Mouse (Mus musculus): ENCODE measurements around the gene Ttc8. TPM values are rescaled to one million over a fixed set of nuclear protein-coding genes. Genes with fewer than 3 reads are reported as not detected.

The Ttc8 gene
- total and polyA plus RNA-seq, 3 experiments, result 4.5 to 6.8 (median 4.9) TPM

DNA sequence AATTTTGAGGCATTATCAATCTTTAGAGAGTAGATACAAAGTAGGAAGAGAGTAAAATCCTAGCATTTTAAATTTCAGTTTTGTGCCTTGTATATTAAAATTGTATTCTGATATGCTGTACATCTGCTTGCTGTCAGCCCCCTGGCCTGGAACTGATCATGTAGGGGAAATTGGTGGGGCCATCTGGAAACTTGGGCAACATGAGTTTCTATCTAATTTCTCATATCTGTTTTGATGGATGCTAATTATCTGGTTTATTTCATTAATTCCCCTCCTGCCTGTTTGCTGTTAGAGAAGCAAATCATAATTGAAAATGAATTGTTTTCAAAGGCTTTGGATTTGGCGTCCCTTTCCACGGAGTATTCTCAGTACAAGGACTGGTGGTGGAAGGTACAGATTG, 36.6 kb downstream of the Ttc8 start:
- Histone ChIP-seq H3K79me2 (replicated peaks; ENCODE audit: control insufficient read depth, extremely low read depth, insufficient read depth, poor library complexity, severe bottlenecking) (no peaks in the 10 kb centered on the region), H3K36me3 (replicated peaks in 1 of 2; ENCODE audit: control insufficient read depth in 1 of 2, insufficient read depth in 1 of 2, low read length in 1 of 2) (no peaks in the 10 kb centered on the region), H3K9ac (ENCODE audit: insufficient read depth, low read depth) (no peak overlapping the region), H3K4me2 (ENCODE audit: insufficient read depth, low read depth, poor library complexity, severe bottlenecking) (peak overlapping the region; percentile 53), H3K4me1 (ENCODE audit: control insufficient read depth in 1 of 2, insufficient read depth in 2 of 2) (peaks cover 7 to 29% of the 10 kb centered on the region in 2 experiments; a peak in 3 of 4 replicates), H3K27me3 (replicated peaks) (no peaks in the 10 kb centered on the region), H3K9me3 (replicated peaks; ENCODE audit: low read length) (no peaks in the 10 kb centered on the region), H3K27ac (ENCODE audit: insufficient read depth, low read depth) (no peak overlapping the region), H3K4me3 (replicated peaks in 1 of 3; ENCODE audit: low read depth in 2 of 3, low read length in 2 of 3, poor library complexity in 1 of 3) (no peak overlapping the region)
- no peak for DNase-seq (ENCODE audit: extremely low read depth)
- dilution Hi-C loops (cut with MboI; ENCODE audit: extremely low pct_ligation_motif_present, extremely low pct_unique_long_range_greater_than_20kb, low sequenced_read_pairs) (no loop called here), in situ Hi-C loops (cut with MboI; ENCODE audit: low pct_ligation_motif_present, low pct_unique_long_range_greater_than_20kb, low sequenced_read_pairs) (no loop called here)
- TF ChIP-seq ZC3H11A (IDR thresholded peaks at IDR 0.05; ENCODE audit: low read depth, low read length), result no peak
- no peak for TF ChIP-seq ETS1 (conservative IDR thresholded peaks at IDR 0.05; ENCODE audit: low read depth, low read length)
- no peak for TF ChIP-seq TBP (conservative IDR thresholded peaks at IDR 0.05; ENCODE audit: low read depth, low read length)
- TF ChIP-seq CHD2 (IDR thresholded peaks at IDR 0.05; ENCODE audit: low read length), result no peak

DNA sequence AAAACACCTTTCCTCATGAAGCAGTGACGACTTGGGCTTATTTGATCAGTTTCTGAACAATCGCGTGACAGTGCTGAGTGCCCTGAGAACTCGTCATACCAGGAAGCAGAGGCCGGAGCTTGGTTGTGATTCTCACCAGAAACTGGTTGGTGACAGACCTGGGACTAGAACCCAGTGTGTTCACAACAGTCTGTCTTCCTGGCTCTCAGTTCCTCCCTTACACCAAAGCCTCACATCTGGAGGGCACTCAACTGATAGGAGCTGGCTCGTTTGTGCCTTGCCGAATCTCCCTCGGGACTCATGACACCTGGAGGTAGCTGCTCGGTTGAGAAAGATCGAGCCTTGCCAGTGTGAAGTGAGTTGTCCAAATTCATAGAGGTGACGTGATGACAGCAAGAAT, 37.1 kb downstream of the Ttc8 start:
- dilution Hi-C loops (cut with MboI; ENCODE audit: extremely low pct_ligation_motif_present, extremely low pct_unique_long_range_greater_than_20kb, low sequenced_read_pairs), result no loop called here
- no peak overlapping the region for H3K9ac ChIP-seq (ENCODE audit: insufficient read depth, low read depth)
- H3K79me2 ChIP-seq (replicated peaks; ENCODE audit: control insufficient read depth, extremely low read depth, insufficient read depth, poor library complexity, severe bottlenecking), result no peaks in the 10 kb centered on the region
- no peak overlapping the region for H3K27ac ChIP-seq (ENCODE audit: insufficient read depth, low read depth)
- no peaks in the 10 kb centered on the region for H3K27me3 ChIP-seq (replicated peaks)
- no peaks in the 10 kb centered on the region for H3K36me3 ChIP-seq (replicated peaks in 1 of 2; ENCODE audit: control insufficient read depth in 1 of 2, insufficient read depth in 1 of 2, low read length in 1 of 2)
- DNase-seq (ENCODE audit: extremely low read depth), result peak; percentile 93
- H3K4me3 ChIP-seq (replicated peaks in 1 of 3; ENCODE audit: low read depth in 2 of 3, low read length in 2 of 3, poor library complexity in 1 of 3), result no peak overlapping the region
- H3K9me3 ChIP-seq (replicated peaks; ENCODE audit: low read length), result no peaks in the 10 kb centered on the region
- 0 out of 2 replicates have a peak overlapping the region, but pooled peaks have one; percentile 2 for H3K4me2 ChIP-seq (ENCODE audit: insufficient read depth, low read depth, poor library complexity, severe bottlenecking)
- peaks cover 7 to 29% of the 10 kb centered on the region in 2 experiments; a peak in 3 of 4 replicates for H3K4me1 ChIP-seq (ENCODE audit: control insufficient read depth in 1 of 2, insufficient read depth in 2 of 2)
- in situ Hi-C loops (cut with MboI; ENCODE audit: low pct_ligation_motif_present, low pct_unique_long_range_greater_than_20kb, low sequenced_read_pairs), result no loop called here
- TF ChIP-seq TBP (conservative IDR thresholded peaks at IDR 0.05; ENCODE audit: low read depth, low read length), result peak; percentile 75
- peak; percentile 76 for TF ChIP-seq BHLHE40 (IDR thresholded peaks at IDR 0.05; ENCODE audit: low read depth, low read length)
- no peak for TF ChIP-seq MAX (IDR thresholded peaks at IDR 0.05; ENCODE audit: low read length)
- peak; percentile 89 for TF ChIP-seq TCF12 (IDR thresholded peaks at IDR 0.05; ENCODE audit: low read depth, low read length)
- no peak for TF ChIP-seq ZC3H11A (IDR thresholded peaks at IDR 0.05; ENCODE audit: low read depth, low read length)
- TF ChIP-seq E2F4 (IDR thresholded peaks at IDR 0.05; ENCODE audit: insufficient replicate concordance, low read depth, low read length), result no peak
- peak; percentile 80; the same call in 1 of the 2 replicates for TF ChIP-seq CHD2 (IDR thresholded peaks at IDR 0.05; ENCODE audit: low read length)
- peak; percentile 50; the same call in 1 of the 2 replicates for TF ChIP-seq SIN3A (IDR thresholded peaks at IDR 0.05; ENCODE audit: low read length)
- no peak for TF ChIP-seq MAFK (IDR thresholded peaks at IDR 0.05; ENCODE audit: insufficient replicate concordance, low read length)
- 0 out of 2 replicates have a peak, but pooled peaks have one; percentile 9 for TF ChIP-seq KAT2A (IDR thresholded peaks at IDR 0.05; ENCODE audit: insufficient replicate concordance, low read length)
- peak; percentile 46 for TF ChIP-seq POLR2A (IDR thresholded peaks at IDR 0.05; ENCODE audit: low read depth, low read length)
- no peak for TF ChIP-seq HCFC1 (IDR thresholded peaks at IDR 0.05; ENCODE audit: low read depth, low read length)
- no peak for TF ChIP-seq CHD1 (IDR thresholded peaks at IDR 0.05; ENCODE audit: low read depth, low read length)
- TF ChIP-seq UBTF (IDR thresholded peaks at IDR 0.05; ENCODE audit: low read depth, low read length), result no peak
- TF ChIP-seq RAD21 (IDR thresholded peaks at IDR 0.05; ENCODE audit: low read depth, low read length), result no peak; the same call in 1 of the 2 replicates
- TF ChIP-seq ELF1 (IDR thresholded peaks at IDR 0.05; ENCODE audit: low read depth, low read length), result peak; percentile 85
- TF ChIP-seq NELFE (IDR thresholded peaks at IDR 0.05; ENCODE audit: low read depth, low read length), result no peak
- peak; percentile 83 for TF ChIP-seq EP300 (IDR thresholded peaks at IDR 0.05; ENCODE audit: low read length)
- no peak for TF ChIP-seq GABPA (IDR thresholded peaks at IDR 0.05; ENCODE audit: insufficient replicate concordance, low read depth, low read length)
- TF ChIP-seq SMC3 (IDR thresholded peaks at IDR 0.05; ENCODE audit: low read depth, low read length), result no peak
- 0 out of 2 replicates have a peak, but pooled peaks have one; percentile 29 for TF ChIP-seq RCOR1 (conservative IDR thresholded peaks at IDR 0.05; ENCODE audit: low read depth, low read length)
- no peak for TF ChIP-seq USF1 (IDR thresholded peaks at IDR 0.05; ENCODE audit: low read depth, low read length)
- TF ChIP-seq NRF1 (IDR thresholded peaks at IDR 0.05; ENCODE audit: low read depth, low read length), result no peak
- no peak for TF ChIP-seq ZMIZ1 (IDR thresholded peaks at IDR 0.05; ENCODE audit: low read depth, low read length)
- TF ChIP-seq IRF4 (IDR thresholded peaks at IDR 0.05; ENCODE audit: low read depth, low read length), result peak; percentile 87
- TF ChIP-seq POLR2AphosphoS2 (IDR thresholded peaks at IDR 0.05; ENCODE audit: low read depth, low read length), result no peak
- TF ChIP-seq MYC (IDR thresholded peaks at IDR 0.05; ENCODE audit: low read depth, low read length), result 0 out of 2 replicates have a peak, but pooled peaks have one; percentile 27
- peak; percentile 66 for TF ChIP-seq JUN (IDR thresholded peaks at IDR 0.05; ENCODE audit: insufficient read depth, low read depth, low read length)
- no peak for TF ChIP-seq ZKSCAN1 (IDR thresholded peaks at IDR 0.05; ENCODE audit: borderline replicate concordance, low read depth, low read length)
- TF ChIP-seq JUND (conservative IDR thresholded peaks at IDR 0.05; ENCODE audit: low read depth, low read length), result no peak; the same call in 1 of the 2 replicates
- peak; percentile 22; the same call in 1 of the 2 replicates for TF ChIP-seq MAZ (IDR thresholded peaks at IDR 0.05; ENCODE audit: low read depth, low read length)

All from CH12.LX (cell line).